Mouse (Mus musculus): ENCODE data around the gene Ssc5d. TPM values are rescaled to one million over a fixed set of nuclear protein-coding genes. Genes with fewer than 3 reads are reported as not detected.

The Ssc5d gene
- polyA plus RNA-seq, 2 experiments: 0.03 to 0.12 TPM

DNA sequence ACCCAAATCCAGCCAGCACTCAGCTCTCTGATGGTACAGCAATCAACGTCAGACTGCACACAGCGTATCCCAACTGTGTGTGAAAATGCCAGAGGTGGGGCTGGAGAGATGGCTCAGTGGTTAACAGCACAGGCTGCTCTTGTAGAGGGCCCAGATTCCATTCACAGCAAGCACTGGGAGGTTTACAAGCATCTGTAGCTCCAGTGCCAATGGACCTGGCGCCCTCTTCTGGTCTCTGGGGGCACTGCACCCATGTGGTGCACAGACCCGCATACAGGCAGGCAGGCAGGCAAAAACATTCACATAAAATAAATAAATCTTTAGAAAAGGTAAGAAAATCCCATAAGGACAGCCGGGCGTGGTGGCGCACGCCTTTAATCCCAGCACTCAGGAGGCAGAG is 24.4 kb upstream of the Ssc5d start:
- TF ChIP-seq EP300 (IDR thresholded peaks at IDR 0.05; ENCODE audit: low read depth) (no peak), CTCF (IDR thresholded peaks at IDR 0.05; ENCODE audit: low read depth) (peak; percentile 91)
- peaks cover 10 to 15% of the 10 kb centered on the region in 2 experiments for H3K4me1 ChIP-seq (replicated peaks; ENCODE audit: control insufficient read depth in 2 of 2, insufficient read depth in 2 of 2, low read length in 1 of 2)
- no peak overlapping the region for H3K27ac ChIP-seq
- ATAC-seq (ENCODE audit: insufficient read depth) (peak; percentile 36; the same call in 1 of the 2 replicates), DNase-seq (ENCODE audit: low read depth in 3 of 3, low spot score in 3 of 3) (no peak)
- H3K4me2 ChIP-seq (ENCODE audit: low read depth): peak overlapping the region; percentile 79; the same call in 1 of the 2 replicates
- no peaks in the 10 kb centered on the region for H3K36me3 ChIP-seq (replicated peaks; ENCODE audit: control insufficient read depth, insufficient read depth, low read depth)
- H3K4me3 ChIP-seq (ENCODE audit: insufficient read depth in 1 of 2, low read depth in 2 of 2, low read length in 2 of 2): no peak overlapping the region
- H3K9me3 ChIP-seq (ENCODE audit: control insufficient read depth, low read length): no peaks in the 10 kb centered on the region
- WGBS (ENCODE audit: insufficient replicate concordance): 63% methylated on average over 8 of the region's 8 CpGs
- H3K9ac ChIP-seq (replicated peaks): no peak overlapping the region
- H3K27me3 ChIP-seq (ENCODE audit: control insufficient read depth, insufficient read depth, low read length): no peaks in the 10 kb centered on the region

DNA sequence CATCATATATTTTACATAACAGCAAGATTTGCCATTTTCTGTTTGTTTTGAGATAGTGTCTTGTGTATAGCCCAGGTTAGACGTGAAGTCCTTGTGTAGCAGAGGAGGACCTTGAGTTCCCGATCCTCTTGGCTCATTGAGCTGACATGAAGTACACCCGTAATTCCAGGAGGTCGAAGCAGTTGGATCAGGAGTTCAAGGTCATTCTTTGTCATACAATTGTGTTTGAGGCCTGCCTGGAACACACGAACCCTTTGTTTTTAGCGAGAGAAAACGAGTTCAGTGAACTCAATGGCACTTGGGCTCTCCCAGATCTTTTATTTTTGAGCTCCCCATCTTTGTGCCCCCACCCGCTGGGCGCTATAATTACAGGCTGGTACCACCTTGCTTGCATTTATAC is 23.2 kb upstream of the Ssc5d start:
- DNase-seq (ENCODE audit: low read depth in 3 of 3, low spot score in 3 of 3): no peak
- no peak for ATAC-seq (ENCODE audit: insufficient read depth)
- no peaks in the 10 kb centered on the region for H3K36me3 ChIP-seq (replicated peaks; ENCODE audit: control insufficient read depth, insufficient read depth, low read depth)
- peaks cover 10 to 15% of the 10 kb centered on the region in 2 experiments for H3K4me1 ChIP-seq (replicated peaks; ENCODE audit: control insufficient read depth in 2 of 2, insufficient read depth in 2 of 2, low read length in 1 of 2)
- no peaks in the 10 kb centered on the region for H3K9me3 ChIP-seq (ENCODE audit: control insufficient read depth, low read length)
- no peaks in the 10 kb centered on the region for H3K27me3 ChIP-seq (ENCODE audit: control insufficient read depth, insufficient read depth, low read length)
- no peak overlapping the region for H3K27ac ChIP-seq
- H3K9ac ChIP-seq (replicated peaks): no peak overlapping the region
- H3K4me3 ChIP-seq (ENCODE audit: insufficient read depth in 1 of 2, low read depth in 2 of 2, low read length in 2 of 2): no peak overlapping the region
- TF ChIP-seq EP300 (IDR thresholded peaks at IDR 0.05; ENCODE audit: low read depth): no peak
- TF ChIP-seq CTCF (IDR thresholded peaks at IDR 0.05; ENCODE audit: low read depth): no peak
- no peak overlapping the region for H3K4me2 ChIP-seq (ENCODE audit: low read depth)
- 59% methylated on average over 9 of the region's 9 CpGs for WGBS (ENCODE audit: insufficient replicate concordance)

DNA sequence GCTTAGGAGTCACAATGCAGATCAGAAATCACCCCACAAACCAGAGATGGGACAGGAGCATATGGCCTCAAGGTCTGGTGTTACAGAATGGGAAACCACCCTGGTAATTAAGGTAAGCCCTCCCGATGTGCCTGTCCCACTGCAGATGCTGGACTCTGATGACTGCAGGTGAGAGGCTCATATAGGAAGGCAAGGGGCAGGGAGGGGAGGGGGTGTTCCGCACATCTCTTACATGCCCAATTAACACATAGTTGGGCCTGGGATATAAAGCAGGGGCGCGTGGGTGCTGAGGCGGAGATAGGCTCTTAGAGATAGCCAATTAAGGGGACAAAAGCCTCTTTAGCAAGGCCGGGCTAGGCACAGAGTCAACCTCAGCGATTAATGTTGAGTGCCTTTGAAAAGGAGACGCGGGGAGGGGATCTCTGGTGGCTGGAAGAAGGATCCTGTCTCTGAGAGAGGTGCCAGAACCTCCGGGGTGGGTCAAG is 19.1 kb upstream of the Ssc5d start, which contains the start of gene Gm36210:
TSS of gene Gm36210 (minus strand) at position 51 of the 485 bp plus-strand sequence.
- no peaks in the 10 kb centered on the region for H3K4me1 ChIP-seq (replicated peaks; ENCODE audit: control insufficient read depth in 2 of 2, insufficient read depth in 2 of 2, low read length in 1 of 2)
- H3K4me2 ChIP-seq (ENCODE audit: low read depth): no peak within 1 kb of the TSS
- TF ChIP-seq EP300 (IDR thresholded peaks at IDR 0.05; ENCODE audit: low read depth) (no peak), CTCF (IDR thresholded peaks at IDR 0.05; ENCODE audit: low read depth) (no peak)
- DNase-seq (ENCODE audit: low read depth in 3 of 3, low spot score in 3 of 3): no peak
- no peaks in the 10 kb centered on the region for H3K9me3 ChIP-seq (ENCODE audit: control insufficient read depth, low read length)
- ATAC-seq (ENCODE audit: insufficient read depth): no peak
- no peaks in the 10 kb centered on the region for H3K27me3 ChIP-seq (ENCODE audit: control insufficient read depth, insufficient read depth, low read length)
- no peak within 1 kb of the TSS for H3K4me3 ChIP-seq (ENCODE audit: insufficient read depth in 1 of 2, low read depth in 2 of 2, low read length in 2 of 2)
- no peaks in the 10 kb centered on the region for H3K36me3 ChIP-seq (replicated peaks; ENCODE audit: control insufficient read depth, insufficient read depth, low read depth)
- no peak within 1 kb of the TSS for H3K27ac ChIP-seq
- no peak within 1 kb of the TSS for H3K9ac ChIP-seq (replicated peaks)
- WGBS (ENCODE audit: insufficient replicate concordance): 68% methylated on average over 10 of the region's 10 CpGs

DNA sequence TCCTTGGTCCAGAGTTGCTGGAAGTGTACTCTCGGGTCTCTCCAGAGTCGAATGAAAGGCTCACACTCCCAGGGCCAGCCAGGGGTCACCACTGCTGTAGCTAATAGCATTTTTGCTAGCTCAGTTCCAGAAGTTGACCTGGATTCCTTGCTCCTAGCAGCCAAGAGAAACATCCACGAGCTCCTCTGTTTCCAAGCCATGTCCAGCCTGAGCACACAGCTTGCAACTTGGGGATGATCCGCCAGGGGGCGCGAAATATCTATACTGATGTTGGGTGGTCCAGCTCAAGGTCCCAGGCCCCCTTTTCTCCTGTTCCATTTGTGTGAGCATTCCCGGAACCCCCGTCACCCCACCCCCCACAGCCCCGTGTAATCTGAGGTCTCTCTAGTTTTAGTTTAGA is 14.0 kb upstream of the Ssc5d start:
- H3K27me3 ChIP-seq (ENCODE audit: control insufficient read depth, insufficient read depth, low read length): no peaks in the 10 kb centered on the region
- TF ChIP-seq CTCF (IDR thresholded peaks at IDR 0.05; ENCODE audit: low read depth): peak; percentile 71
- TF ChIP-seq EP300 (IDR thresholded peaks at IDR 0.05; ENCODE audit: low read depth): no peak
- 35% methylated on average over 9 of the region's 9 CpGs for WGBS (ENCODE audit: insufficient replicate concordance)
- H3K4me3 ChIP-seq (ENCODE audit: insufficient read depth in 1 of 2, low read depth in 2 of 2, low read length in 2 of 2): no peak overlapping the region
- no peak overlapping the region for H3K27ac ChIP-seq
- DNase-seq (ENCODE audit: low read depth in 3 of 3, low spot score in 3 of 3): no peak
- H3K4me1 ChIP-seq (replicated peaks; ENCODE audit: control insufficient read depth in 2 of 2, insufficient read depth in 2 of 2, low read length in 1 of 2): peaks cover 8 to 12% of the 10 kb centered on the region in 2 experiments
- H3K4me2 ChIP-seq (ENCODE audit: low read depth): no peak overlapping the region
- no peak for ATAC-seq (ENCODE audit: insufficient read depth)
- no peaks in the 10 kb centered on the region for H3K9me3 ChIP-seq (ENCODE audit: control insufficient read depth, low read length)
- no peaks in the 10 kb centered on the region for H3K36me3 ChIP-seq (replicated peaks; ENCODE audit: control insufficient read depth, insufficient read depth, low read depth)
- no peak overlapping the region for H3K9ac ChIP-seq (replicated peaks)

DNA sequence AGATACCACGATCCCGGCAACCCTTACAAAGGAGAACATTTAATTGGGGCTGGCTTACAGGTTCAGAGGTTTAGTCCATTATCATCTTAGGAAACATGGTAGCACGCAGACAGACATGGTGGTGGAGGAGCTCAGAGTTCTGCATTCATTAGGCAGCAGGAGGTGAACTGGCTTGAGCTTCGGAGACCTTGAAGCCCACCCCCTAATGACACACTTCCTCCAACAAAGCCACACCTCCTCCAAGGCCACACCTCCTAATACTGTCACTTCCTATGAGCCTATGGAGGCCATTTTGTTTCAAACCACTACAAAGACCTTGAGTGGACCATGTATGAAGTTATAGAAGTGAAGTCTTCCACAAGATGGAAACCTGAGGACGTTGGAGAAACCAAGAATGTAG is 13.3 kb upstream of the Ssc5d start:
- Histone ChIP-seq H3K36me3 (replicated peaks; ENCODE audit: control insufficient read depth, insufficient read depth, low read depth) (no peaks in the 10 kb centered on the region), H3K9me3 (ENCODE audit: control insufficient read depth, low read length) (no peaks in the 10 kb centered on the region), H3K4me3 (ENCODE audit: insufficient read depth in 1 of 2, low read depth in 2 of 2, low read length in 2 of 2) (no peak overlapping the region), H3K4me1 (replicated peaks; ENCODE audit: control insufficient read depth in 2 of 2, insufficient read depth in 2 of 2, low read length in 1 of 2) (peaks cover 8 to 14% of the 10 kb centered on the region in 2 experiments), H3K27me3 (ENCODE audit: control insufficient read depth, insufficient read depth, low read length) (no peaks in the 10 kb centered on the region), H3K27ac (no peak overlapping the region), H3K9ac (replicated peaks) (no peak overlapping the region), H3K4me2 (ENCODE audit: low read depth) (no peak overlapping the region)
- WGBS (ENCODE audit: insufficient replicate concordance): 50% methylated on average over 5 of the region's 5 CpGs
- ATAC-seq (ENCODE audit: insufficient read depth): no peak
- TF ChIP-seq EP300 (IDR thresholded peaks at IDR 0.05; ENCODE audit: low read depth) (no peak), CTCF (IDR thresholded peaks at IDR 0.05; ENCODE audit: low read depth) (no peak)
- DNase-seq (ENCODE audit: low read depth in 3 of 3, low spot score in 3 of 3): no peak

Data from liver, embryonic 14.5 days (tissue).